Mouse (Mus musculus) naive thymus-derived CD4-positive, alpha-beta T cell, adult 2 months (primary cell): ENCODE data around the gene H2-M11.

ENCODE experiments used
- DNase-seq: peaks from one replicate; pipeline ENCODE4 v3.0.0-alpha.2; 2011; ENCODE audit warnings: low read depth

The H2-M11 gene

GRCm38 (mm10) chr17:36546775-36547174 is at the start of gene H2-M11:
H2-M11 (plus strand) TSS chr17:36547075.
- DNase-seq: no peak

DNA sequence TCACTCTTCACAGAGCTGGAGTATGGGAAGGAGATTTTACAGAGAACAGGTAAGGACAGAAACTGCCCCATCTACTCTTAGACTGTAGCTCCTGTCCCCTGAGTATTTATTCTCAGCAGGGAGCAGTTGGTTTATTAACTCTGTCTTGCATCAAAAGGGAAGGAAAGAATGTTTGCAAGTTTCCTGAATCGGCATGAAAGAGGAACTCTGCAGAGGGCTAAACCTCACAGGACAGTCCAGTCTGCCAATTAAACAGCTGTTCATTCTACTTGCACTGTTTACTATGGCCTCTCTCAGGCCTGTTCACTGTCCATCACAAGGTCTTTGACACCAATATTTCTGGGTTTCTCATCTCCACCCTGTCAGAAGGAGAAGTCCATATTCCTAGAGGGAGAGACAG is 46.4 kb upstream of the H2-M11 start:
- no peak for DNase-seq

DNA sequence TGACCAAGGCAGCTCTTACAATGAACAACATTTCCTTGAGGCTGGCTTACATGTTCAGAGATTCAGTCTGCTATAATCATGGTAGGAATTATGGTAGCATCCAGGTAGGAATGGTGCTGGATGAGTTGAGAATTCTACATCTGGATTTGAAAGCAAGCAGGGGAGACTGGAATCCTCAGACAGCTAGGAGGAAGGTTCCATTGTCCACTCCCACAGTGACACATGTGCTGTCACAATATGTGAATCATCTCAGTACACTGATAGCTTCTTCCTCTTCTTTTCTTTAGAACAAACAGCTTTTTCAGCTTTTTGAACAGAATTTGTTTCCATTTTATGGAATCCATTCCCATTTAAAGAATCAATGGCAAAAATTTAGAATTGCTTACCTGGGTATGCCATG is 43.0 kb upstream of the H2-M11 start:
- no peak for DNase-seq
